Mouse (Mus musculus): ENCODE measurements at regions not wholly inside any gene's neighbourhood (a gene's known extent, or its start where the extent isn't known, plus 50 kb on each side); places are given as distances from the start of the nearest gene placed in this dataset.

- no peaks in the 10 kb centered on the region for H3K27me3 ChIP-seq (ENCODE audit: control insufficient read depth, insufficient read depth, low read length)
- ATAC-seq (ENCODE audit: insufficient number of reproducible peaks, insufficient read depth, low FRiP score, low read depth), result no peak
- no peaks in the 10 kb centered on the region for H3K9me3 ChIP-seq (ENCODE audit: control insufficient read depth, low read depth, low read length)
- no peaks in the 10 kb centered on the region for H3K4me1 ChIP-seq (ENCODE audit: control insufficient read depth, insufficient read depth, low read length)
- no peak overlapping the region for H3K4me2 ChIP-seq (replicated peaks; ENCODE audit: low read depth, low read length)
- no peak overlapping the region for H3K4me3 ChIP-seq (ENCODE audit: low read depth, low read length)
- H3K36me3 ChIP-seq (ENCODE audit: control insufficient read depth, insufficient read depth, low read length), result no peaks in the 10 kb centered on the region
- no peak overlapping the region for H3K27ac ChIP-seq (ENCODE audit: low read length)
- 74% methylated on average over 1 of the region's 1 CpGs for WGBS
- no peak overlapping the region for H3K9ac ChIP-seq (replicated peaks; ENCODE audit: low read depth, low read length)
Measured at GRCm38 (mm10) chr15:70727956-70728355, 3106.4 kb upstream of the Gm6569 start.

- H3K4me3 ChIP-seq (ENCODE audit: low read depth, low read length), result no peak overlapping the region
- H3K9me3 ChIP-seq (ENCODE audit: control insufficient read depth, low read depth, low read length), result no peaks in the 10 kb centered on the region
- H3K9ac ChIP-seq (replicated peaks; ENCODE audit: low read depth, low read length), result no peak overlapping the region
- H3K4me2 ChIP-seq (replicated peaks; ENCODE audit: low read depth, low read length), result no peak overlapping the region
- no peaks in the 10 kb centered on the region for H3K36me3 ChIP-seq (ENCODE audit: control insufficient read depth, insufficient read depth, low read length)
- H3K27ac ChIP-seq (ENCODE audit: low read length), result no peak overlapping the region
- H3K4me1 ChIP-seq (ENCODE audit: control insufficient read depth, insufficient read depth, low read length), result no peaks in the 10 kb centered on the region
- ATAC-seq (ENCODE audit: insufficient number of reproducible peaks, insufficient read depth, low FRiP score, low read depth), result no peak
- no peaks in the 10 kb centered on the region for H3K27me3 ChIP-seq (ENCODE audit: control insufficient read depth, insufficient read depth, low read length)
Measured at GRCm38 (mm10) chr15:70744239-70744638, 3090.1 kb upstream of the Gm6569 start.

GRCm38 (mm10) chr15:70764045-70764444 is 3070.3 kb upstream of the Gm6569 start:
- H3K27ac ChIP-seq (ENCODE audit: low read length), result no peak overlapping the region
- H3K9me3 ChIP-seq (ENCODE audit: control insufficient read depth, low read depth, low read length), result no peaks in the 10 kb centered on the region
- H3K27me3 ChIP-seq (ENCODE audit: control insufficient read depth, insufficient read depth, low read length), result no peaks in the 10 kb centered on the region
- H3K36me3 ChIP-seq (ENCODE audit: control insufficient read depth, insufficient read depth, low read length), result no peaks in the 10 kb centered on the region
- no peak overlapping the region for H3K9ac ChIP-seq (replicated peaks; ENCODE audit: low read depth, low read length)
- no peak overlapping the region for H3K4me2 ChIP-seq (replicated peaks; ENCODE audit: low read depth, low read length)
- H3K4me3 ChIP-seq (ENCODE audit: low read depth, low read length), result no peak overlapping the region
- H3K4me1 ChIP-seq (ENCODE audit: control insufficient read depth, insufficient read depth, low read length), result 0 out of 2 replicates have a peak, but pooled peaks cover 2% of the 10 kb centered on the region
- ATAC-seq (ENCODE audit: insufficient number of reproducible peaks, insufficient read depth, low FRiP score, low read depth), result no peak
- WGBS, result 17% methylated on average over 1 of the region's 1 CpGs

GRCm38 (mm10) chr15:70764513-70764912 is 3069.8 kb upstream of the Gm6569 start:
- H3K36me3 ChIP-seq (ENCODE audit: control insufficient read depth, insufficient read depth, low read length), result no peaks in the 10 kb centered on the region
- no peaks in the 10 kb centered on the region for H3K27me3 ChIP-seq (ENCODE audit: control insufficient read depth, insufficient read depth, low read length)
- no peaks in the 10 kb centered on the region for H3K9me3 ChIP-seq (ENCODE audit: control insufficient read depth, low read depth, low read length)
- WGBS, result 50% methylated on average over 1 of the region's 1 CpGs
- ATAC-seq (ENCODE audit: insufficient number of reproducible peaks, insufficient read depth, low FRiP score, low read depth), result no peak
- H3K9ac ChIP-seq (replicated peaks; ENCODE audit: low read depth, low read length), result no peak overlapping the region
- H3K27ac ChIP-seq (ENCODE audit: low read length), result no peak overlapping the region
- no peak overlapping the region for H3K4me3 ChIP-seq (ENCODE audit: low read depth, low read length)
- 0 out of 2 replicates have a peak, but pooled peaks cover 2% of the 10 kb centered on the region for H3K4me1 ChIP-seq (ENCODE audit: control insufficient read depth, insufficient read depth, low read length)
- H3K4me2 ChIP-seq (replicated peaks; ENCODE audit: low read depth, low read length), result no peak overlapping the region

- H3K4me2 ChIP-seq (replicated peaks; ENCODE audit: low read depth, low read length), result no peak overlapping the region
- no peak overlapping the region for H3K4me3 ChIP-seq (ENCODE audit: low read depth, low read length)
- H3K9ac ChIP-seq (replicated peaks; ENCODE audit: low read depth, low read length), result no peak overlapping the region
- H3K27me3 ChIP-seq (ENCODE audit: control insufficient read depth, insufficient read depth, low read length), result no peaks in the 10 kb centered on the region
- no peaks in the 10 kb centered on the region for H3K9me3 ChIP-seq (ENCODE audit: control insufficient read depth, low read depth, low read length)
- no peaks in the 10 kb centered on the region for H3K36me3 ChIP-seq (ENCODE audit: control insufficient read depth, insufficient read depth, low read length)
- ATAC-seq (ENCODE audit: insufficient number of reproducible peaks, insufficient read depth, low FRiP score, low read depth), result no peak
- H3K4me1 ChIP-seq (ENCODE audit: control insufficient read depth, insufficient read depth, low read length), result 0 out of 2 replicates have a peak, but pooled peaks cover 2% of the 10 kb centered on the region
- no peak overlapping the region for H3K27ac ChIP-seq (ENCODE audit: low read length)
Measured at GRCm38 (mm10) chr15:70765471-70765870, 3068.9 kb upstream of the Gm6569 start.
